Mouse (Mus musculus): ENCODE measurements around the gene Copz2.

The Copz2 gene

GRCm38 (mm10) chr11:96838341-96838740, 11.3 kb upstream of the Copz2 start:
- CTCF ChIA-PET = interaction anchor here in 2 of 4 experiments (0.5 to 1.6 kb wide), 4 partner anchors 14 to 57 kb away, joined by 3 to 8 read pairs (median 4); no protein-coding TSS in a partner anchor

GRCm38 (mm10) chr11:96839428-96839827, 10.2 kb upstream of the Copz2 start:
- ChIA-PET CTCF (interaction anchor here (0.6 to 2.1 kb wide), 4 partner anchors 8 to 124 kb away, joined by 3 to 10 read pairs (median 6); no protein-coding TSS in a partner anchor), POLR2A (interaction anchor here (0.5 to 14.4 kb wide), 18 partner anchors 9 to 471 kb away, joined by 3 to 234 read pairs (median 7); partner anchors contain the start of genes Nfe2l1 (in 3 of the 4) and Copz2 (in 2 of the 4))

More at GRCm38 (mm10) chr11:96838341-96838740, 11.3 kb upstream of the Copz2 start:
- POLR2A ChIA-PET = interaction anchor here in 2 of 4 experiments (0.5 to 14.4 kb wide), 13 partner anchors 8 to 139 kb away, joined by 3 to 234 read pairs (median 8); partner anchors contain the start of genes Copz2 (in 2 of the 2) and Nfe2l1 (in 2 of the 2)

GRCm38 (mm10) chr11:96839877-96840276, 9.8 kb upstream of the Copz2 start:
- ChIA-PET CTCF (interaction anchor here in 3 of 4 experiments (0.9 to 2.1 kb wide), 5 partner anchors 8 to 83 kb away, joined by 3 to 8 read pairs (median 4); no protein-coding TSS in a partner anchor), POLR2A (interaction anchor here (0.7 to 14.4 kb wide), 22 partner anchors 8 to 201 kb away, joined by 3 to 234 read pairs (median 6); partner anchors contain the start of genes Copz2 (in 3 of the 4), Nfe2l1 (in 3 of the 4), Lrrc46 (in 1 of the 4) and Mrpl10 (in 1 of the 4))

GRCm38 (mm10) chr11:96840290-96840689, 9.4 kb upstream of the Copz2 start:
- POLR2A ChIA-PET = interaction anchor here (0.7 to 14.4 kb wide), 24 partner anchors 8 to 201 kb away, joined by 3 to 234 read pairs (median 5); partner anchors contain the start of genes Copz2 (in 3 of the 4), Nfe2l1 (in 3 of the 4), Cbx1 (in 1 of the 4) and Lrrc46 (in 1 of the 4)

GRCm38 (mm10) chr11:96843627-96844026, 6.0 kb upstream of the Copz2 start:
- CTCF ChIA-PET = interaction anchor here in 2 of 4 experiments (0.6 to 1.3 kb wide), 3 partner anchors 18 to 115 kb away, joined by 3 to 7 read pairs (median 4); no protein-coding TSS in a partner anchor

More at GRCm38 (mm10) chr11:96840290-96840689, 9.4 kb upstream of the Copz2 start:
- CTCF ChIA-PET = interaction anchor here (0.6 to 2.1 kb wide), 7 partner anchors 7 to 691 kb away, joined by 3 to 8 read pairs (median 3); no protein-coding TSS in a partner anchor

GRCm38 (mm10) chr11:96847240-96847639, 2.4 kb upstream of the Copz2 start:
- ChIA-PET CTCF (interaction anchor here in 3 of 4 experiments (0.6 to 1.7 kb wide), 18 partner anchors 8 to 119 kb away, joined by 3 to 14 read pairs (median 4); partner anchors contain the start of gene Snx11 (in 1 of the 3)), POLR2A (interaction anchor here in 3 of 4 experiments (0.6 to 7.8 kb wide), 41 partner anchors 9 to 239 kb away, joined by 3 to 132 read pairs (median 4); partner anchors contain the start of gene Nfe2l1 (in 2 of the 3))

More at GRCm38 (mm10) chr11:96843627-96844026, 6.0 kb upstream of the Copz2 start:
- POLR2A ChIA-PET = interaction anchor here (0.6 to 6.2 kb wide), 9 partner anchors 11 to 1354 kb away, joined by 3 to 44 read pairs (median 3); partner anchors contain the start of gene Nfe2l1 (in 2 of the 4)

- POLR2A ChIA-PET = interaction anchor here (0.6 to 7.8 kb wide), 21 partner anchors 8 to 592 kb away, joined by 3 to 132 read pairs (median 4); partner anchors contain the start of gene Nfe2l1 (in 2 of the 4)
Measured at GRCm38 (mm10) chr11:96848694-96849093, 976 bp upstream of the Copz2 start.

GRCm38 (mm10) chr11:96849145-96849544, 525 bp upstream of the Copz2 start:
- ChIA-PET POLR2A (interaction anchor here (0.6 to 7.8 kb wide), 17 partner anchors 9 to 591 kb away, joined by 3 to 132 read pairs (median 5); partner anchors contain the start of gene Nfe2l1 (in 1 of the 4)), CTCF (interaction anchor here (0.5 to 2.8 kb wide), 6 partner anchors 12 to 577 kb away, joined by 3 to 17 read pairs (median 4); no protein-coding TSS in a partner anchor)

More at GRCm38 (mm10) chr11:96848694-96849093, 976 bp upstream of the Copz2 start:
- CTCF ChIA-PET = interaction anchor here (0.5 to 2.8 kb wide), 6 partner anchors 9 to 121 kb away, joined by 3 to 17 read pairs (median 4); no protein-coding TSS in a partner anchor

GRCm38 (mm10) chr11:96857446-96857845, 7.8 kb downstream of the Copz2 start:
- ChIA-PET POLR2A (interaction anchor here (0.5 to 3.1 kb wide), 34 partner anchors 10 to 285 kb away, joined by 3 to 16 read pairs (median 4); partner anchors contain the start of gene Nfe2l1 (in 2 of the 4)), CTCF (interaction anchor here (0.6 to 1.6 kb wide), 19 partner anchors 10 to 625 kb away, joined by 3 to 20 read pairs (median 3); partner anchors contain the start of gene Snx11 (in 1 of the 4))

- ChIA-PET POLR2A (interaction anchor here in 2 of 4 experiments (0.6 to 3.5 kb wide), 5 partner anchors 9 to 82 kb away, joined by 3 to 19 read pairs (median 13); partner anchors contain the start of genes Copz2 (in 1 of the 2), Nfe2l1 (in 1 of the 2) and Snx11 (in 1 of the 2)), CTCF (interaction anchor here in 3 of 4 experiments (0.8 to 2.5 kb wide), 6 partner anchors 30 to 604 kb away, joined by 3 to 7 read pairs (median 3); partner anchors contain the start of genes Nfe2l1 (in 1 of the 3) and Snx11 (in 1 of the 3))
Measured at GRCm38 (mm10) chr11:96859635-96860034, 10.0 kb downstream of the Copz2 start.

GRCm38 (mm10) chr11:96860564-96860963, 10.9 kb downstream of the Copz2 start:
- CTCF ChIA-PET = interaction anchor here in 3 of 4 experiments (0.5 to 3.1 kb wide), 33 partner anchors 10 to 605 kb away, joined by 3 to 17 read pairs (median 4); partner anchors contain the start of genes Cdk5rap3 (in 2 of the 3), Snx11 (in 2 of the 3), Copz2 (in 1 of the 3) and Nfe2l1 (in 1 of the 3)
- POLR2A ChIA-PET = interaction anchor here (0.6 to 3.5 kb wide), 16 partner anchors 9 to 104 kb away, joined by 3 to 19 read pairs (median 4); partner anchors contain the start of genes Copz2 (in 1 of the 4), Nfe2l1 (in 1 of the 4) and Snx11 (in 1 of the 4)

- ChIA-PET POLR2A (interaction anchor here (0.5 to 3.5 kb wide), 44 partner anchors 10 to 541 kb away, joined by 3 to 19 read pairs (median 3); partner anchors contain the start of genes Snx11 (in 2 of the 4), Cdk5rap3 (in 1 of the 4), Copz2 (in 1 of the 4) and Nfe2l1 (in 1 of the 4)), CTCF (interaction anchor here (0.5 to 3.1 kb wide), 91 partner anchors 9 to 935 kb away, joined by 3 to 21 read pairs (median 4); partner anchors contain the start of genes Cdk5rap3 (in 2 of the 4), Hoxb5 (in 2 of the 4), Copz2 (in 1 of the 4) and Pnpo (in 1 of the 4))
Measured at GRCm38 (mm10) chr11:96861446-96861845, 11.8 kb downstream of the Copz2 start.

- ChIA-PET CTCF (interaction anchor here (0.5 to 3.1 kb wide), 96 partner anchors 9 to 744 kb away, joined by 3 to 21 read pairs (median 4); partner anchors contain the start of genes Cdk5rap3 (in 2 of the 4), Hoxb5 (in 2 of the 4), Copz2 (in 1 of the 4) and Pnpo (in 1 of the 4)), POLR2A (interaction anchor here (0.5 to 3.5 kb wide), 45 partner anchors 11 to 591 kb away, joined by 3 to 19 read pairs (median 3); partner anchors contain the start of genes Cdk5rap3 (in 1 of the 4), Copz2 (in 1 of the 4), Nfe2l1 (in 1 of the 4) and Snx11 (in 1 of the 4))
Measured at GRCm38 (mm10) chr11:96861878-96862289, 12.2 kb downstream of the Copz2 start.

- CTCF ChIA-PET = interaction anchor here (0.5 to 3.1 kb wide), 65 partner anchors 8 to 622 kb away, joined by 3 to 21 read pairs (median 4); partner anchors contain the start of genes Cdk5rap3 (in 2 of the 4), Hoxb5 (in 2 of the 4), Copz2 (in 1 of the 4) and Pnpo (in 1 of the 4)
- POLR2A ChIA-PET = interaction anchor here in 3 of 4 experiments (0.6 to 3.5 kb wide), 31 partner anchors 12 to 592 kb away, joined by 3 to 19 read pairs (median 4); partner anchors contain the start of genes Cdk5rap3 (in 1 of the 3), Copz2 (in 1 of the 3), Nfe2l1 (in 1 of the 3) and Snx11 (in 1 of the 3)
Measured at GRCm38 (mm10) chr11:96862534-96862933, 12.9 kb downstream of the Copz2 start.

- POLR2A ChIA-PET = interaction anchor here in 2 of 4 experiments (0.8 to 2.5 kb wide), 9 partner anchors 12 to 71 kb away, joined by 3 to 15 read pairs (median 4); no protein-coding TSS in a partner anchor
- CTCF ChIA-PET = interaction anchor here in 3 of 4 experiments (0.5 to 3.1 kb wide), 7 partner anchors 13 to 957 kb away, joined by 3 to 17 read pairs (median 6); partner anchors contain the start of gene Copz2 (in 1 of the 3)
Measured at GRCm38 (mm10) chr11:96863206-96863995, 13.7 kb downstream of the Copz2 start.

- ChIA-PET CTCF (interaction anchor here (0.5 to 1.6 kb wide), 22 partner anchors 9 to 492 kb away, joined by 3 to 15 read pairs (median 4); partner anchors contain the start of genes Cdk5rap3 (in 1 of the 4), Pnpo (in 1 of the 4) and Scrn2 (in 1 of the 4)), POLR2A (interaction anchor here in 3 of 4 experiments (0.7 to 1.2 kb wide), 7 partner anchors 17 to 752 kb away, joined by 3 to 9 read pairs (median 4); partner anchors contain the start of gene Cdk5rap3 (in 2 of the 3))
Measured at GRCm38 (mm10) chr11:96867149-96867548, 17.5 kb downstream of the Copz2 start.
